Mouse (Mus musculus) olfactory bulb, adult 2 months (tissue): ENCODE measurements around the gene Gif. TPM values are rescaled to one million over a fixed set of nuclear protein-coding genes. Genes with fewer than 3 reads are reported as not detected.

Experiments
- H3K27ac ChIP-seq: fragments of 200-500 bp; 2 replicates; pipeline ENCODE4 v1.5.1; 2012; ENCODE audit warnings: low read depth, low read length; ENCODE audit not compliant: insufficient read depth
- H3K4me1 ChIP-seq: fragments of 200-500 bp; 2 replicates; pipeline ENCODE4 v1.6.1; 2012; ENCODE audit warnings: low read length; ENCODE audit not compliant: control insufficient read depth, insufficient read depth
- H3K4me3 ChIP-seq: fragments of 200-500 bp; 2 replicates; pipeline ENCODE4 v1.5.1; 2012; ENCODE audit warnings: mild to moderate bottlenecking, low read depth, low read length, moderate library complexity; ENCODE audit not compliant: insufficient read depth
- CTCF ChIP-seq: fragments of 200-500 bp; IDR thresholded peaks from 2 replicates; pipeline ENCODE4 v1.5.1; 2012; ENCODE audit warnings: low read depth, mild to moderate bottlenecking, low read length, moderate library complexity; ENCODE audit not compliant: insufficient read depth
- POLR2A ChIP-seq: fragments of 200-500 bp; IDR thresholded peaks from 2 replicates; pipeline ENCODE4 v1.6.1; 2012; ENCODE audit warnings: mild to moderate bottlenecking, low read depth, low read length, moderate library complexity; ENCODE audit not compliant: insufficient read depth
- WGBS: fragments of 180-500 bp; shearing (Covaris S2); methylation state at CpG from one replicate; pipeline ENCODE4 v1.1.7; 2018; 5-methylcytosine and 5-hydroxymethylcytosine counted together
- polyA plus RNA-seq: library from polyadenylated mRNA; stranded (reverse); fragments of >200 nt; gene quantifications from 2 replicates; pipeline ENCODE4 v1.2.4, GENCODE M21; 2012; ENCODE audit warnings: low replicate concordance; ENCODE audit not compliant: missing spikeins, insufficient read depth, insufficient read length

Gif gene
- polyA plus RNA-seq, 1 experiment = not detected

DNA sequence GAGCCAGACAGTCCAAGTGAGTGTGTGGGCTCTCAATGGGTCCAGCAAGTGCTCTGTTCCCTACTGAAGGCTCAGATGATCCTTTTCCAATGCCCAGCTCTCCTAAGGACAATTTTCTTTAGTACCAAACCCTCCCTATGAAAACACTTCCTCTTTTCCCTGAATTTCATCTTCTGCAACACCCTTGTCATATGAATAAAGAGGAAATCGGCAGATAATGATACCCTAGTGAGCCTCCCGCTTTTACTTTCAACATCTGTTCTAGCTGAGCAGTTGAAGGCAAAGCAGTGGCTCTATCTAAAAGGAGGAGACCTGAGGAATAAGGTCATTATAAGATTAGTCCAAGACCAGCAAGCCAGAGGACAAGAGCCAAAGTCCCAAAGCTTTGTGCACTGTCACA lies 61.1 kb downstream of the Gif start:
- Histone ChIP-seq H3K4me1 (no peaks in the 10 kb centered on the region), H3K27ac (no peak overlapping the region), H3K4me3 (no peak overlapping the region)
- WGBS = 39% methylated on average over 2 of the region's 2 CpGs
- no peak for TF ChIP-seq CTCF
- TF ChIP-seq POLR2A = no peak

DNA sequence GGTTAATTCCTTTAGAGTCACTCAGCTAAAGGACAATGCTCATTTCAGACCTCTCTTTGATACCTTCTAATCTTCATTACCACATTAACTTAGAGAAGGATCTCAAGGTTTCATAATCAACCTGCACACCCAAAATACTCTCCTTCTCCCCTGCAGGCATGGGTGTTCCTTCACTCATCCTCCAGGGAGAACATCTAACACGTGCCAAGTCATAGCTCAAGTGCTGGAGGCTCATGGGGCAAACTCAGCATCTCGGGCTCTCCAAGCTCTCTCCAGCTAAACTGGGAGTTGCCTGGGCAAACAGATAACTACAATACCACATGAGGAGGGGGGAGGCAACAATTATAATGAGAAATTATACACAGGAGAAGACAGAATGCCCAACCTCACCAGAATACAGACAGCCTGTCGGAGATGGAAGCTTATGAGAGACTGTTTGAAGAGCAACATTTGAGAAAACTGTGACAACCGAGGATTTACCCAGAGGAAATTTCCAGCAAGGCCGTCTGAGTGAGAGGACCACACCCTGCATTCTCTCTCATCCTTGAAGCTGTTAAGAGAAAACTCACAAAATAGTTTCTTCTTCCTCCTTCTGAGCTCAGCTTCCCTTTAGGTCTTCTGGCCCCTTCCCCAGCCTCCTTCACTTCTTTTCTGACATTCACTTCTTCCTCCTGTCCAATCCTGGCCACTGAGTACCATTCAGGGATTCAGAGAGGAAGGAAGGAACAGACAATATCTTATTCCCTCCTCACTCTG lies 62.8 kb downstream of the Gif start:
- H3K27ac ChIP-seq = no peak overlapping the region
- TF ChIP-seq CTCF (no peak), POLR2A (no peak)
- peaks cover 2% of the 10 kb centered on the region; the same call in 1 of the 2 replicates for H3K4me1 ChIP-seq
- no peak overlapping the region for H3K4me3 ChIP-seq
- 84% methylated on average over 5 of the region's 5 CpGs for WGBS

DNA sequence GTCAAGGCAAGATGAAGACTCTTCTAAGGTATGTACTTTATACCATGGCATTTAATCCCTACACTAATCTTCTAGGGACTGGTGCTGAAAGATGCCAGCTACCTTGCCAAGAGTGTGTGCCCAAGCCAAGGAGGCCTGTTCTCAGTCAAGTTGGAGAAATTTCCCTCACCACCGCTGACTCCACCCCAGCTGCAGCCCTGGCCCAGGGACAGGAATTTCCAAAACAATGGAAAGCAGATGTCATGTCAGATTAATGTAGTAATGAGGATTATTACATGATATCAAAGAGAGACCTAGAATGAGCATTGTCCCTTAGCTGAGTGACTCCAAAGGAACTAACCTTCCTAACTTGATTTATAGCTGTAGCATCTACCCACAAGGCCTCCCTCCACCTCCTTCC lies 63.5 kb downstream of the Gif start:
- Histone ChIP-seq H3K27ac (no peak overlapping the region), H3K4me1 (peaks cover 2% of the 10 kb centered on the region; the same call in 1 of the 2 replicates), H3K4me3 (no peak overlapping the region)
- 69% methylated on average over 1 of the region's 1 CpGs for WGBS
- TF ChIP-seq CTCF (no peak), POLR2A (no peak)

DNA sequence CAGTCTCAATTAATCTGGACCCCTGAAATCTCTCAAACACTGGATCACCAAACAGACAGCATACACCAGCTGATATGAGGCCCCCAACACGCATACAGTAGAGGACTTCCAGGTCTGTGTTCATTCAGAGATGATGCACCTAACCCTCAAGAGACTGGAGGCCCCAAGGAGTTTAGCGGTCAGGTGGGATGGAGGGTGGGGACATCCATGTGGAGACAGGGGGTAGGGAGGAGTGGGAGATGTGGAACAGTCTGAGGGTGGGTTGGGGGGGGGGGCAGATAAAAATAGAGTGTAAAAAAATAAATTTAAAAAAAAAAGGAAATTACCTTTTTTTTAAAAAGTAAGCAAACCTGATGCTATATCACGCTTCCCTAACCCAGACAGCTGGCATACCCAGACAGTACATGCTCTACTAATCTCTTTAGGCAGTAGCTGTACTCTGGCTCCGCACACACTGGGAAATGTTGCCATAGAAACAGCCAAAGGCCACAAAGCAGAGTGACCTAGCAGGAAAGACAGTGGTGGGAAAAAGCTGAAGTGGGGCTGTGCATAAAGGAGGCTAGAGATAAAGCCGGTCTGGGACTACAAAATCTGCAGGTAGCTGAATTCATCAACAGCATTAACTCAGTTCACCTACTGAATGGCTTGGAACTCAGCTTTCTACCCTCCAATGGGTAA lies 64.5 kb downstream of the Gif start:
- TF ChIP-seq CTCF (no peak), POLR2A (no peak)
- H3K4me1 ChIP-seq = peaks cover 2% of the 10 kb centered on the region; the same call in 1 of the 2 replicates
- H3K4me3 ChIP-seq = no peak overlapping the region
- no peak overlapping the region for H3K27ac ChIP-seq
- WGBS = 48% methylated on average over 5 of the region's 5 CpGs

Other genes starting within 250 kb of the Gif start
- not detected in 2 replicates for gene Ms4a6b, start 231.0 kb upstream of the Gif start, polyA plus RNA-seq
- gene Ms4a4d, start 210.8 kb upstream of the Gif start, polyA plus RNA-seq = not detected in 2 replicates
- not detected in 2 replicates for gene Ms4a6d, start 142.7 kb upstream of the Gif start, polyA plus RNA-seq
- not detected in 2 replicates for gene Ms4a2, start 123.8 kb upstream of the Gif start, polyA plus RNA-seq
- gene Ms4a3, start 106.7 kb upstream of the Gif start, polyA plus RNA-seq = not detected in 2 replicates
- not detected in 2 replicates for gene Oosp2, start 87.0 kb upstream of the Gif start, polyA plus RNA-seq
- gene Oosp1, start 56.4 kb upstream of the Gif start, polyA plus RNA-seq = not detected in 2 replicates
- gene Oosp3, start 50.5 kb upstream of the Gif start, polyA plus RNA-seq = not detected in 2 replicates
- not detected in 2 replicates for gene Mrpl16, start 22.8 kb downstream of the Gif start, polyA plus RNA-seq
- not detected in 2 replicates for gene Stx3, start 71.8 kb downstream of the Gif start, polyA plus RNA-seq
- gene Olfr1417, start 91.7 kb downstream of the Gif start, polyA plus RNA-seq = not detected in 2 replicates
- not detected in 2 replicates for gene Olfr1418, start 113.5 kb downstream of the Gif start, polyA plus RNA-seq
- gene Olfr1419, start 127.6 kb downstream of the Gif start, polyA plus RNA-seq = not detected in 2 replicates
- gene Olfr1420, start 139.0 kb downstream of the Gif start, polyA plus RNA-seq = not detected in 2 replicates
- gene Patl1, start 164.8 kb downstream of the Gif start, polyA plus RNA-seq = not detected in 2 replicates
- 158 TPM in 1 of 2 replicates, not detected in the other for gene Osbp, start 218.4 kb downstream of the Gif start, polyA plus RNA-seq